Mouse (Mus musculus) hindbrain, embryonic 11.5 days (tissue): ENCODE measurements around the gene Fam89b. TPM values are rescaled to one million over a fixed set of nuclear protein-coding genes. Genes with fewer than 3 reads are reported as not detected.

ENCODE experiments used
- ATAC-seq: fragments of 200-750 bp; cut with Nextera tagmentation; 2 replicates; pipeline ENCODE4 v1.8.0; 2017; ENCODE audit warnings: mild to moderate bottlenecking, moderate TSS enrichment, moderate library complexity; ENCODE audit not compliant: low FRiP score
- DNase-seq: peaks from one replicate; pipeline ENCODE4 v3.0.0-alpha.2; 2015; ENCODE audit warnings: low spot score
- H3K27ac ChIP-seq: fragments of 300-500 bp; sonication (generic); 2 replicates; pipeline ENCODE4 v1.5.1; 2014; ENCODE audit warnings: mild to moderate bottlenecking, low read depth, low read length
- H3K27me3 ChIP-seq: fragments of 300-500 bp; sonication (generic); 2 replicates; pipeline ENCODE4 v1.6.1; 2014; ENCODE audit warnings: mild to moderate bottlenecking, low read length, moderate library complexity, mixed read lengths; ENCODE audit not compliant: control insufficient read depth, insufficient read depth
- H3K36me3 ChIP-seq: fragments of 300-500 bp; sonication (generic); 2 replicates; pipeline ENCODE4 v1.6.1; 2014; ENCODE audit warnings: mild to moderate bottlenecking, low read length, moderate library complexity, mixed read lengths; ENCODE audit not compliant: control insufficient read depth, insufficient read depth
- H3K4me1 ChIP-seq: fragments of 300-500 bp; sonication (generic); replicated peaks from 2 replicates; pipeline ENCODE4 v1.6.1; 2014; ENCODE audit warnings: low read length, mixed read lengths; ENCODE audit not compliant: control insufficient read depth, insufficient read depth
- H3K4me2 ChIP-seq: fragments of 300-500 bp; sonication (generic); replicated peaks from 2 replicates; pipeline ENCODE4 v1.6.1; 2014; ENCODE audit warnings: mild to moderate bottlenecking, low read depth, low read length
- H3K4me3 ChIP-seq: fragments of 300-500 bp; sonication (generic); 2 replicates; pipeline ENCODE4 v1.5.1; 2014; ENCODE audit warnings: low read depth, low read length
- H3K9ac ChIP-seq: fragments of 300-500 bp; sonication (generic); 2 replicates; pipeline ENCODE4 v1.6.1; 2014; ENCODE audit warnings: low read depth, low read length
- H3K9me3 ChIP-seq: fragments of 300-500 bp; sonication (generic); 2 replicates; pipeline ENCODE4 v1.6.1; 2016; ENCODE audit warnings: low read length; ENCODE audit not compliant: control insufficient read depth
- WGBS: fragments of 180-500 bp; shearing (Covaris S2); extraction: QIAGEN DNeasy Blood & Tissue Kit; methylation state at CpG from one replicate; pipeline ENCODE4 v1.1.7; 2014; 5-methylcytosine and 5-hydroxymethylcytosine counted together
- polyA plus RNA-seq: library from polyadenylated mRNA; unstranded; fragments of >200 nt; fragmentation: Nextera tagmentation; extraction: Ambion mirVana; gene quantifications from 2 replicates; pipeline ENCODE4 v1.2.1, GENCODE M21; 2014

The Fam89b gene
- polyA plus RNA-seq, 1 experiment from 2014 or later, result 174 TPM

- Histone ChIP-seq H3K4me2 (peak overlapping the region; percentile 96), H3K9me3 (no peaks in the 10 kb centered on the region), H3K9ac (peak overlapping the region; percentile 100), H3K27ac (peak overlapping the region; percentile 96), H3K4me1 (peaks cover 16% of the 10 kb centered on the region), H3K4me3 (peak overlapping the region; percentile 98), H3K27me3 (no peaks in the 10 kb centered on the region), H3K36me3 (no peaks in the 10 kb centered on the region)
- DNase-seq (peak; percentile 73), ATAC-seq (peak; percentile 55)
- 10% methylated on average over 37 of the region's 37 CpGs for WGBS
Measured at GRCm38 (mm10) chr19:5728631-5729443, 616 bp downstream of the Fam89b start.

DNA sequence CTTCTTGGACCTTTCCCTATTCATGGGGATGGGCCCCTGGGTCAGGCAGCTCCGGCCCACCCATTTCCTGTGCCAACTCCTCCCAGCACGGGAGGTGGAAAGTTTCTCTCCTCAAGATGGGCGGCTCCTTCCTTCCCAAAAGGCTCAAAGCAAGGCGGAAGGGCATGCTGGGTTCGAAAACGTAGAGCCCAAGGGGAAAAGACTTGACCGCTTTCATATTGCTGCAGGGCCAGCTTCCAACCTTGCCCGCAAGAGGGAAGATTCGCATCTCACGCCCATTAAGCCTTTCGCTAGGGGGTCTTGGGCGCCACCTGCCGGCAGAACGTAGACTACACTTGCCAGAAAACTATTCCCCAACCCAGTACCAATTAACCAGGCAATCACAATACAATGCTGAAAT lies 1.8 kb downstream of the Fam89b start:
- Histone ChIP-seq H3K27me3 (no peaks in the 10 kb centered on the region), H3K4me2 (peak overlapping the region; percentile 96), H3K9ac (peak overlapping the region; percentile 100), H3K27ac (no peak overlapping the region), H3K9me3 (no peaks in the 10 kb centered on the region), H3K4me3 (peak overlapping the region; percentile 98), H3K36me3 (no peaks in the 10 kb centered on the region; the same call in 1 of the 2 replicates), H3K4me1 (peaks cover 16% of the 10 kb centered on the region)
- peak; percentile 95 for DNase-seq
- 7% methylated on average over 14 of the region's 14 CpGs for WGBS
- ATAC-seq, result no peak

DNA sequence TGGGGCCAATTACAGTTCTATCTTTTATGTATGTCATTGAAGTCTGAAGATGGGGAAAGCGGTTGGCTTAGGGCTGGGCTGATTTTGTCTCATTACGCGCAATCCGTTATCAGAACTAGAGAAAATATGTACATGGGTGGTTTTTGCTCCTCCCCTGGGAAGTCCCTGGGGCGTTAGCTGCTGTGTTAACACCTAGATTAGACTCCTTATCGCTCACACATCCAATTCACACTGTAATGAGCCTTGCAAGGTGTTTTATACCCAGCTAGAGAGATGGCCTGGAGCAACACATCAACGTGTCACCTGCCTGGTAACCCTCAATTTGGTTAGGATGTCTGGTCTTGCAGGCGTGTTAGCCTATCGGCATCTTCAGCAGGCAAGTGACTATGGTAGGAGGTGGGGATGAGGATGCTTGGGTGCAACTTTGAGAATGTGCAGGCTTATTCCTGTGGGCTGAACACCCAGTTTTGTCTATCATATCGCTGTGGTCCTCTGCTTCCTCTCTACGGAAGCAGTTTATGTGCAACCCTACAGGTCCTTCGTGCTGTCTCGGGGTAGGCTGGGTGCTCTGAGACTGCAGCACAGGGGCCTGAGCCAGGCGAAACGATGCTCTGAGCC lies 2.4 kb downstream of the Fam89b start:
- no peak for DNase-seq
- WGBS, result 82% methylated on average over 15 of the region's 15 CpGs
- peaks cover 16% of the 10 kb centered on the region for H3K4me1 ChIP-seq

DNA sequence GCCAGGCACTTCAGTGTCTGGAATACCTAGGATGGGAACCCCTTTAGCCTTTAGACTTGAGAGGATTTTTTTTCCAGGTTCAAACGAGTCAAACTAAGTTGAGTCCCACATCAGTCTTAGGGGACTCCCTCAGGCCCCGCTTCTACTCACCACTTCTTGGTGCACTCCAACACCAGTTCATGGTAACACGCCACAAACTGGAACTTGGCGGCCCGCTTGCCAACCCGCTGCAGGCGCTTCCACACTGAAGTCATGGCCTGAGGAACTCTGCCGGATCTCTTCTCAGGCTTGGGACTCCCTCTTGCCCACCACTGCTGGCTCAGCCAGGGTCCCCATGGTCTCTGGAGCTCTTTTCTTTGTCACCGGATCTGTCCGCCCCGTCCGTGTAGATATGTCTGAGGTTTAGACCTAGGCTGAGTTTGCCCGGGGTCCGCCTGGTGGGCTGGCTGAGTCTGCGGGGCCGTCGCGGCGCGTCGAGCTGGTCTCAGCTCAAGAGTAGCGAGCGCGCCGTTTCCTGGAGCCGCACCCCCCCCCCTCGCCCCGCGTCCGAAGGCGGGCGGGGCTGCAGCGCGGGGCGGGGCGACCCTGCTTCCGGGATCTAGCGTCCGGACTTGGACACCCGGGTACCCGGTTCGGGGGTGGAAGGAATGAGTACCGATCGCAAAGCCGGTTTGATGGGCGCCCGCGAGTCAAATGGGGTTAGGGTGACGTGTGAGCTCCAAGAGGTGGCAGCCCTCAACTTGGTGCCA lies 3.5 kb downstream of the Fam89b start, which contains the start of gene Ehbp1l1:
Gene Ehbp1l1, minus strand, starts transcription at position 551 of the 749 bp plus-strand sequence.
- H3K27me3 ChIP-seq, result no peaks in the 10 kb centered on the region
- H3K27ac ChIP-seq, result 0 out of 2 replicates have a peak within 1 kb of the TSS, but pooled peaks have one; percentile 11
- ATAC-seq, result no peak
- DNase-seq, result peak; percentile 56
- H3K9ac ChIP-seq, result peak within 1 kb of the TSS; percentile 49
- peak within 1 kb of the TSS; percentile 26 for H3K4me3 ChIP-seq
- H3K4me2 ChIP-seq, result peak within 1 kb of the TSS; percentile 63
- H3K36me3 ChIP-seq, result peaks cover 8% of the 10 kb centered on the region; the same call in 1 of the 2 replicates
- H3K4me1 ChIP-seq, result peaks cover 16% of the 10 kb centered on the region
- 18% methylated on average over 38 of the region's 49 CpGs for WGBS
- no peaks in the 10 kb centered on the region for H3K9me3 ChIP-seq

More for the DNA sequence above, 2.4 kb downstream of the Fam89b start:
- no peaks in the 10 kb centered on the region for H3K9me3 ChIP-seq
- ATAC-seq, result no peak
- H3K27ac ChIP-seq, result no peak overlapping the region
- H3K4me2 ChIP-seq, result peak overlapping the region; percentile 96
- no peaks in the 10 kb centered on the region for H3K27me3 ChIP-seq
- H3K36me3 ChIP-seq, result peaks cover 3% of the 10 kb centered on the region; the same call in 1 of the 2 replicates
- H3K4me3 ChIP-seq, result peak overlapping the region; percentile 98
- H3K9ac ChIP-seq, result peak overlapping the region; percentile 53; the same call in 1 of the 2 replicates

- Histone ChIP-seq H3K36me3 (peaks cover 14% of the 10 kb centered on the region; the same call in 1 of the 2 replicates), H3K4me1 (peaks cover 14% of the 10 kb centered on the region)
Measured at GRCm38 (mm10) chr19:5725029-5725707, 4.3 kb downstream of the Fam89b start.

DNA sequence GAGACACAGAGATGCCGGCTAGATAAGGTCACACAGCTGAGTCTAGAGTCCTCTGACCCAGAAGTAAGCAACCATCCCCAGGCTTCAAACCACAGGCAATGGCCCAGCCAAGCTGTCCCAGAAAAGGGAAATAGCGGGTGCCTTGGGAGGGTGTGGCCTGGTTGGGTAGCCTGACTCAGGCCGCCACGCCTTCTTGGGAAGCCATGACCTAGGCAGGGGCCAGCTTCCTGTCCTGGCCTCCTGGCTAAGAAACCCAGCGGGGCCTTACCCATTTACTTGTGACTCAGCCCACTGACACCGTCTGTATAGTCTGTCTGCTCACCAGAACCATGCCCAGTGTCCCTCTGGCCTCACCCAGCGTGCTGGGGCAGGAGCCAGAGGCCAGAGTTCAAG lies 4.9 kb downstream of the Fam89b start:
- Histone ChIP-seq H3K36me3 (peaks cover 20% of the 10 kb centered on the region; the same call in 1 of the 2 replicates), H3K27ac (no peak overlapping the region), H3K4me1 (peaks cover 14% of the 10 kb centered on the region), H3K9me3 (no peaks in the 10 kb centered on the region), H3K4me2 (peak overlapping the region; percentile 1), H3K9ac (no peak overlapping the region), H3K27me3 (no peaks in the 10 kb centered on the region), H3K4me3 (no peak overlapping the region)
- 74% methylated on average over 7 of the region's 7 CpGs for WGBS
- DNase-seq, result no peak
- ATAC-seq, result no peak

More at GRCm38 (mm10) chr19:5725029-5725707, 4.3 kb downstream of the Fam89b start:
- H3K9me3 ChIP-seq, result no peaks in the 10 kb centered on the region
- 0 out of 2 replicates have a peak overlapping the region, but pooled peaks have one; percentile 34 for H3K9ac ChIP-seq
- DNase-seq, result no peak
- H3K27ac ChIP-seq, result no peak overlapping the region
- peak overlapping the region; percentile 1 for H3K4me2 ChIP-seq
- WGBS, result 70% methylated on average over 12 of the region's 12 CpGs
- H3K27me3 ChIP-seq, result no peaks in the 10 kb centered on the region
- no peak overlapping the region; the same call in 1 of the 2 replicates for H3K4me3 ChIP-seq
- ATAC-seq, result no peak

DNA sequence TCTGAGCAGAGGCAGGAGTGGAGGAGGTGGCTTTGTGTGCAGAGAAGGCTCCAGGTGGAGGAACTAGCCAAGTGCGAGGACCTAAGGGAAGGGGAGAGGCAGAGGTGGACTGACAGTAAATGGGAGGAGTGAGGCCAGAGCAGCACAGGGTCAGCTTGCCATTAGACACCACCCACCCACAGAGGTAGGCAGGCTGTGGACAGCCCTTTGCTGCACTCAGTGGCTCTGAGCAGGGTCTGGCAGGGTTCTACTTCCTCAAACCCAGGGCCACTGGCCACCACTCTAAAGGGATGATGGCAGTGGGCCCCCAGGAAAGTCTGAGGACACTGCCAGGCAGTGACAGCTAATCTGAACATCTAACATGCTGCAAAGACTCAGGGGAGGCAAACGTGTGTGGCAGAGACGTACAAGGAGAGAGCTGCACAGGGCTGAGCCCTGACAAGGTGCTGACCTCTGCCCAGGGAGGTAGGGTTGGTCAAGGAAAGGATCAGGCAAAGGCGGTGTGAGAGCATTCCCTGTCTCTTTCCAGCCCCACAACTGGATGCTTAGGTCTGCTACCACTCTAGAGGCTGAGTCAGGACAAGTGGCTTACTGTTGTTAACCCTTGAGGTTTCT lies 5.4 kb downstream of the Fam89b start:
- Histone ChIP-seq H3K4me2 (0 out of 2 replicates have a peak overlapping the region, but pooled peaks have one; percentile 7), H3K27me3 (no peaks in the 10 kb centered on the region), H3K36me3 (peaks cover 23% of the 10 kb centered on the region; the same call in 1 of the 2 replicates), H3K4me3 (no peak overlapping the region), H3K9me3 (no peaks in the 10 kb centered on the region), H3K9ac (0 out of 2 replicates have a peak overlapping the region, but pooled peaks have one; percentile 4), H3K4me1 (peaks cover 14% of the 10 kb centered on the region), H3K27ac (no peak overlapping the region)
- ATAC-seq (no peak), DNase-seq (no peak)
- 78% methylated on average over 4 of the region's 4 CpGs for WGBS
